Mouse (Mus musculus): ENCODE results near the gene Fcgr2b. TPM values are rescaled to one million over a fixed set of nuclear protein-coding genes. Genes with fewer than 3 reads are reported as not detected.
"Not testable (repeated sequence)": the region's sequence is repeated elsewhere in the genome, so short reads cannot be mapped to it uniquely, and the experiment has no call there.

Gene Fcgr2b
- total RNA-seq, 4 experiments from 2014 or later: 0.94 to 2.2 (median 1.4) TPM

- DNase-seq (ENCODE audit: low spot score in 2 of 2): no peak
Measured at GRCm38 (mm10) chr1:170978601-170979000, 2.3 kb upstream of the Fcgr2b start.

- no peak for DNase-seq (ENCODE audit: low spot score in 2 of 2)
Measured at GRCm38 (mm10) chr1:170975751-170976161, 591 bp downstream of the Fcgr2b start.

- DNase-seq (ENCODE audit: low spot score in 2 of 2): not testable (repeated sequence)
Measured at GRCm38 (mm10) chr1:170975350-170975749, 997 bp downstream of the Fcgr2b start.

- no peak for DNase-seq (ENCODE audit: low spot score in 2 of 2)
Measured at GRCm38 (mm10) chr1:170974736-170975135, 1.6 kb downstream of the Fcgr2b start.

- no peak for DNase-seq (ENCODE audit: low spot score in 2 of 2)
Measured at GRCm38 (mm10) chr1:170974171-170974570, 2.2 kb downstream of the Fcgr2b start.

- DNase-seq (ENCODE audit: low spot score in 2 of 2): no peak
Measured at GRCm38 (mm10) chr1:170972936-170973335, 3.4 kb downstream of the Fcgr2b start.

GRCm38 (mm10) chr1:170972494-170972893 is 3.9 kb downstream of the Fcgr2b start:
- no peak for DNase-seq (ENCODE audit: low spot score in 2 of 2)

GRCm38 (mm10) chr1:170968576-170968975 is 7.8 kb downstream of the Fcgr2b start:
- DNase-seq (ENCODE audit: low spot score in 2 of 2): no peak

- no peak for DNase-seq (ENCODE audit: low spot score in 2 of 2)
Measured at GRCm38 (mm10) chr1:170967581-170967980, 8.8 kb downstream of the Fcgr2b start.

- DNase-seq (ENCODE audit: low spot score in 2 of 2): no peak
Measured at GRCm38 (mm10) chr1:170963087-170963486, 13.3 kb downstream of the Fcgr2b start.

GRCm38 (mm10) chr1:170962301-170962700 is 14.0 kb downstream of the Fcgr2b start:
- DNase-seq (ENCODE audit: low spot score in 2 of 2): no peak

- no peak for DNase-seq (ENCODE audit: low spot score in 2 of 2)
Measured at GRCm38 (mm10) chr1:170961101-170961500, 15.2 kb downstream of the Fcgr2b start.

GRCm38 (mm10) chr1:170959791-170960190 is 16.6 kb downstream of the Fcgr2b start:
- no peak for DNase-seq (ENCODE audit: low spot score in 2 of 2)

GRCm38 (mm10) chr1:170958225-170958624 is 18.1 kb downstream of the Fcgr2b start:
- DNase-seq (ENCODE audit: low spot score in 2 of 2): no peak

GRCm38 (mm10) chr1:170953192-170953591 is 23.2 kb downstream of the Fcgr2b start:
- DNase-seq (ENCODE audit: low spot score in 2 of 2): no peak

- DNase-seq (ENCODE audit: low spot score in 2 of 2): no peak
Measured at GRCm38 (mm10) chr1:170950772-170951171, 25.6 kb downstream of the Fcgr2b start.

- DNase-seq (ENCODE audit: low spot score in 2 of 2): not testable (repeated sequence)
Measured at GRCm38 (mm10) chr1:170944908-170945307, 31.4 kb downstream of the Fcgr2b start.

- DNase-seq (ENCODE audit: low spot score in 2 of 2): not testable (repeated sequence)
Measured at GRCm38 (mm10) chr1:170944151-170944550, 32.2 kb downstream of the Fcgr2b start.

- DNase-seq (ENCODE audit: low spot score in 2 of 2): no peak
Measured at GRCm38 (mm10) chr1:170939255-170939654, 37.1 kb downstream of the Fcgr2b start.

GRCm38 (mm10) chr1:170934383-170934782 is 42.0 kb downstream of the Fcgr2b start:
- no peak for DNase-seq (ENCODE audit: low spot score in 2 of 2)

GRCm38 (mm10) chr1:170933940-170934339 is 42.4 kb downstream of the Fcgr2b start:
- DNase-seq (ENCODE audit: low spot score in 2 of 2): no peak

GRCm38 (mm10) chr1:170933386-170933920 is 42.9 kb downstream of the Fcgr2b start:
- no peak for DNase-seq (ENCODE audit: low spot score in 2 of 2)

GRCm38 (mm10) chr1:170932043-170932442 is 44.3 kb downstream of the Fcgr2b start:
- DNase-seq (ENCODE audit: low spot score in 2 of 2): no peak

- no peak for DNase-seq (ENCODE audit: low spot score in 2 of 2)
Measured at GRCm38 (mm10) chr1:170929245-170929644, 47.1 kb downstream of the Fcgr2b start.

Measured in gastrocnemius, adult 8-10 months (tissue).